Mouse (Mus musculus): Measurements from ENCODE around the gene Brinp3.

DNA sequence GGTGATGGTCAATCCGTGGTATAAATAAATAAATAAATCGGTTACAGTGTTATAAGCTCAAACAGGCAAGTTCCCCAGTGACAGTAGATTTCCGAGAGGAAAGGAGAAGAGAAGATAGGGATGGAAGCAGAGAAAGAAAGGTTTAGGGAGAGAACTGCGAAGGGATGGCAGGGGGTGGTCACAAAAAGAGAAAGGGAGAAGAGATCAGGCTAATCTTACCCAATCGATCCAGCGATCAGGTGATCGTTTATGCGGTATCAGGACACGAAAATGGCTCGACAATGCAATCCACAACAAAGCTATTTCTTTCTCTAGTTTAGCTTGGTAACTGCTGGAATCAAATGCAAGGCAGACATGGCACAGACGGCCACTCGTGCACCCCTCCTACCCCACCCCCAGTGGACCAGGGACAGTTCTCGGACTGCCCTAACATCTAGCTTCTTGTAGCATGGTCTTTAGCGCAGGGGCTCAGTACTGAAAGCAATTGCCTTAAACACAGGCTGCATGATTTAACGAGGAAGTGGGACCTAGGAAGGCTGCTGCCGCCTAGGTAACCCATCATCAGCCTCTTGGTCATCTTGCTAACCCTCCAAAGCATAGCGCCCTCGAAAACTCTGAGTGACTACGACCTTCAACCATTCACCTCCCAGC lies at the start of gene Brinp3:
- no peak for TF ChIP-seq CTCF (IDR thresholded peaks at IDR 0.05; ENCODE audit: low read depth)
- no peak for TF ChIP-seq EP300 (IDR thresholded peaks at IDR 0.05; ENCODE audit: low read depth)

Measured in heart, postnatal 0 days (tissue).